Mouse (Mus musculus) ZHBTc4 (cell line): ENCODE data around the gene Ugt1a9.

Experiments
- DNase-seq: peaks from one replicate; pipeline ENCODE4 v3.0.0-alpha.2; 2011; ENCODE audit warnings: low read depth, low spot score

Ugt1a9 gene

GRCm38 (mm10) chr1:88179657-88180056 is 109.1 kb downstream of the Ugt1a9 start:
- no peak for DNase-seq

- no peak for DNase-seq
These were observed 115.8 kb downstream of the Ugt1a9 start for GRCm38 (mm10) chr1:88186325-88186935.

GRCm38 (mm10) chr1:88192136-88192535 is 121.5 kb downstream of the Ugt1a9 start:
- no peak for DNase-seq

GRCm38 (mm10) chr1:88195687-88196086 is 125.1 kb downstream of the Ugt1a9 start:
- DNase-seq: no peak

GRCm38 (mm10) chr1:88197443-88197842 is 126.8 kb downstream of the Ugt1a9 start:
- no peak for DNase-seq

- no peak for DNase-seq
These were observed 129.4 kb downstream of the Ugt1a9 start for GRCm38 (mm10) chr1:88199996-88200395.

- DNase-seq: no peak
These were observed 129.9 kb downstream of the Ugt1a9 start, which contains the start of gene Ugt1a2 for GRCm38 (mm10) chr1:88200456-88200855. TSS of gene Ugt1a2 (plus strand) at chr1:88200601.

GRCm38 (mm10) chr1:88205294-88205922 is 134.8 kb downstream of the Ugt1a9 start, which contains the start of gene Dnajb3:
TSS of gene Dnajb3 (minus strand) at chr1:88205782.
- peak; percentile 84 for DNase-seq

- no peak for DNase-seq
These were observed 136.4 kb downstream of the Ugt1a9 start for GRCm38 (mm10) chr1:88206843-88207479.

GRCm38 (mm10) chr1:88211812-88212211 is 141.2 kb downstream of the Ugt1a9 start, which contains the start of gene Ugt1a1:
TSS of gene Ugt1a1 (plus strand) at chr1:88211959.
- DNase-seq: no peak

- DNase-seq: no peak
These were observed 141.9 kb downstream of the Ugt1a9 start for GRCm38 (mm10) chr1:88212341-88213045.

GRCm38 (mm10) chr1:88213061-88213460 is 142.5 kb downstream of the Ugt1a9 start:
- DNase-seq: no peak

GRCm38 (mm10) chr1:88213766-88214461 is 143.3 kb downstream of the Ugt1a9 start:
- DNase-seq: no peak

- no peak for DNase-seq
These were observed 143.9 kb downstream of the Ugt1a9 start for GRCm38 (mm10) chr1:88214462-88214952.

GRCm38 (mm10) chr1:88215466-88216380 is 145.1 kb downstream of the Ugt1a9 start:
- DNase-seq: no peak

- no peak for DNase-seq
These were observed 146.0 kb downstream of the Ugt1a9 start for GRCm38 (mm10) chr1:88216551-88216950.

GRCm38 (mm10) chr1:88217144-88217543 is 146.5 kb downstream of the Ugt1a9 start:
- DNase-seq: peak; percentile 42

- DNase-seq: no peak
These were observed 147.0 kb downstream of the Ugt1a9 start for GRCm38 (mm10) chr1:88217576-88217975.

GRCm38 (mm10) chr1:88218051-88218450 is 147.5 kb downstream of the Ugt1a9 start:
- peak; percentile 5 for DNase-seq

GRCm38 (mm10) chr1:88218591-88218990 is 148.0 kb downstream of the Ugt1a9 start:
- DNase-seq: peak; percentile 2
